Mouse (Mus musculus): Measurements from ENCODE around the gene Ankrd55. TPM values are rescaled to one million over a fixed set of nuclear protein-coding genes. Genes with fewer than 3 reads are reported as not detected.

The Ankrd55 gene
- total and polyA plus RNA-seq, 3 experiments = 1.1 to 2.2 (median 1.1) TPM

- no peak for DNase-seq (ENCODE audit: extremely low read depth)
- dilution Hi-C loops (cut with MboI; ENCODE audit: extremely low pct_ligation_motif_present, extremely low pct_unique_long_range_greater_than_20kb, low sequenced_read_pairs) = no loop called here
- Histone ChIP-seq H3K4me1 (ENCODE audit: control insufficient read depth in 1 of 2, insufficient read depth in 2 of 2) (peaks cover 25 to 56% of the 10 kb centered on the region in 2 experiments), H3K27ac (ENCODE audit: insufficient read depth, low read depth) (no peak overlapping the region), H3K36me3 (replicated peaks in 1 of 2; ENCODE audit: control insufficient read depth in 1 of 2, insufficient read depth in 1 of 2, low read length in 1 of 2) (no peaks in the 10 kb centered on the region), H3K27me3 (replicated peaks) (no peaks in the 10 kb centered on the region), H3K4me3 (replicated peaks in 1 of 3; ENCODE audit: low read depth in 2 of 3, low read length in 2 of 3, poor library complexity in 1 of 3) (no peak overlapping the region), H3K79me2 (replicated peaks; ENCODE audit: control insufficient read depth, extremely low read depth, insufficient read depth, poor library complexity, severe bottlenecking) (no peaks in the 10 kb centered on the region), H3K9ac (ENCODE audit: insufficient read depth, low read depth) (no peak overlapping the region), H3K4me2 (ENCODE audit: insufficient read depth, low read depth, poor library complexity, severe bottlenecking) (no peak overlapping the region), H3K9me3 (replicated peaks; ENCODE audit: low read length) (no peaks in the 10 kb centered on the region)
- in situ Hi-C loops (cut with MboI; ENCODE audit: low pct_ligation_motif_present, low pct_unique_long_range_greater_than_20kb, low sequenced_read_pairs) = no loop called here
- no peak for TF ChIP-seq MEF2A (IDR thresholded peaks at IDR 0.05; ENCODE audit: borderline replicate concordance, low read depth, low read length)
- no peak for TF ChIP-seq RAD21 (IDR thresholded peaks at IDR 0.05; ENCODE audit: low read depth, low read length)
- TF ChIP-seq POLR2A (IDR thresholded peaks at IDR 0.05; ENCODE audit: low read depth, low read length) = no peak
- no peak for TF ChIP-seq CHD1 (IDR thresholded peaks at IDR 0.05; ENCODE audit: low read depth, low read length)
- TF ChIP-seq KAT2A (IDR thresholded peaks at IDR 0.05; ENCODE audit: insufficient replicate concordance, low read length) = no peak
- no peak for TF ChIP-seq MAFK (IDR thresholded peaks at IDR 0.05; ENCODE audit: insufficient replicate concordance, low read length)
- no peak for TF ChIP-seq NELFE (IDR thresholded peaks at IDR 0.05; ENCODE audit: low read depth, low read length)
Observed at GRCm38 (mm10) chr13:112382956-112383355, 94.7 kb downstream of the Ankrd55 start.

- Histone ChIP-seq H3K4me3 (replicated peaks in 1 of 3; ENCODE audit: low read depth in 2 of 3, low read length in 2 of 3, poor library complexity in 1 of 3) (no peak overlapping the region), H3K36me3 (replicated peaks in 1 of 2; ENCODE audit: control insufficient read depth in 1 of 2, insufficient read depth in 1 of 2, low read length in 1 of 2) (no peaks in the 10 kb centered on the region), H3K4me1 (ENCODE audit: control insufficient read depth in 1 of 2, insufficient read depth in 2 of 2) (peaks cover 28 to 56% of the 10 kb centered on the region in 2 experiments), H3K27ac (ENCODE audit: insufficient read depth, low read depth) (no peak overlapping the region), H3K9ac (ENCODE audit: insufficient read depth, low read depth) (no peak overlapping the region), H3K4me2 (ENCODE audit: insufficient read depth, low read depth, poor library complexity, severe bottlenecking) (no peak overlapping the region), H3K79me2 (replicated peaks; ENCODE audit: control insufficient read depth, extremely low read depth, insufficient read depth, poor library complexity, severe bottlenecking) (no peaks in the 10 kb centered on the region), H3K27me3 (replicated peaks) (no peaks in the 10 kb centered on the region), H3K9me3 (replicated peaks; ENCODE audit: low read length) (no peaks in the 10 kb centered on the region)
- TF ChIP-seq IRF4 (IDR thresholded peaks at IDR 0.05; ENCODE audit: low read depth, low read length) = no peak
- TF ChIP-seq MYC (IDR thresholded peaks at IDR 0.05; ENCODE audit: low read depth, low read length) = no peak
- no peak for TF ChIP-seq ZC3H11A (IDR thresholded peaks at IDR 0.05; ENCODE audit: low read depth, low read length)
- no peak for TF ChIP-seq GABPA (IDR thresholded peaks at IDR 0.05; ENCODE audit: insufficient replicate concordance, low read depth, low read length)
- TF ChIP-seq TBP (conservative IDR thresholded peaks at IDR 0.05; ENCODE audit: low read depth, low read length) = no peak
- TF ChIP-seq ZMIZ1 (IDR thresholded peaks at IDR 0.05; ENCODE audit: low read depth, low read length) = no peak
- TF ChIP-seq MXI1 (IDR thresholded peaks at IDR 0.05; ENCODE audit: low read depth, low read length) = no peak
- no peak for TF ChIP-seq MAFK (IDR thresholded peaks at IDR 0.05; ENCODE audit: insufficient replicate concordance, low read length)
- no peak for TF ChIP-seq EP300 (IDR thresholded peaks at IDR 0.05; ENCODE audit: low read length)
- TF ChIP-seq ZKSCAN1 (IDR thresholded peaks at IDR 0.05; ENCODE audit: borderline replicate concordance, low read depth, low read length) = no peak
- TF ChIP-seq CHD2 (IDR thresholded peaks at IDR 0.05; ENCODE audit: low read length) = no peak
- no peak for TF ChIP-seq JUND (conservative IDR thresholded peaks at IDR 0.05; ENCODE audit: low read depth, low read length)
- no peak for TF ChIP-seq USF1 (IDR thresholded peaks at IDR 0.05; ENCODE audit: low read depth, low read length)
- no peak for TF ChIP-seq NRF1 (IDR thresholded peaks at IDR 0.05; ENCODE audit: low read depth, low read length)
- TF ChIP-seq KAT2A (IDR thresholded peaks at IDR 0.05; ENCODE audit: insufficient replicate concordance, low read length) = no peak
- no peak for TF ChIP-seq ELF1 (IDR thresholded peaks at IDR 0.05; ENCODE audit: low read depth, low read length)
- no peak for TF ChIP-seq SMC3 (IDR thresholded peaks at IDR 0.05; ENCODE audit: low read depth, low read length)
- no peak for TF ChIP-seq MAX (IDR thresholded peaks at IDR 0.05; ENCODE audit: low read length)
- TF ChIP-seq TCF12 (IDR thresholded peaks at IDR 0.05; ENCODE audit: low read depth, low read length) = no peak
- no peak for DNase-seq (ENCODE audit: extremely low read depth)
- dilution Hi-C loops (cut with MboI; ENCODE audit: extremely low pct_ligation_motif_present, extremely low pct_unique_long_range_greater_than_20kb, low sequenced_read_pairs) = no loop called here
- in situ Hi-C loops (cut with MboI; ENCODE audit: low pct_ligation_motif_present, low pct_unique_long_range_greater_than_20kb, low sequenced_read_pairs) = no loop called here
Observed at GRCm38 (mm10) chr13:112383941-112384659, 95.8 kb downstream of the Ankrd55 start.
